Mouse (Mus musculus) hindbrain, embryonic 15.5 days (tissue): ENCODE results near the gene Camk1g. TPM values are rescaled to one million over a fixed set of nuclear protein-coding genes. Genes with fewer than 3 reads are reported as not detected.

ENCODE experiments used
- ATAC-seq: fragments of 200-750 bp; cut with Nextera tagmentation; 2 replicates; pipeline ENCODE4 v1.8.0; 2017; ENCODE audit warnings: low read depth, moderate number of reproducible peaks, moderate TSS enrichment; ENCODE audit not compliant: low FRiP score
- H3K27ac ChIP-seq: fragments of 300-500 bp; sonication (generic); replicated peaks from 2 replicates; pipeline ENCODE4 v1.5.1; 2015; ENCODE audit warnings: mild to moderate bottlenecking, inconsistent platforms
- H3K27me3 ChIP-seq: fragments of 300-500 bp; sonication (generic); 2 replicates; pipeline ENCODE4 v1.6.1; 2015; ENCODE audit warnings: control low read depth, inconsistent platforms
- H3K36me3 ChIP-seq: fragments of 300-500 bp; sonication (generic); 2 replicates; pipeline ENCODE4 v1.6.1; 2015; ENCODE audit warnings: control low read depth, inconsistent platforms
- H3K4me1 ChIP-seq: fragments of 300-500 bp; sonication (generic); replicated peaks from 2 replicates; pipeline ENCODE4 v1.6.1; 2015; ENCODE audit warnings: control low read depth, inconsistent platforms
- H3K4me2 ChIP-seq: fragments of 300-500 bp; sonication (generic); 2 replicates; pipeline ENCODE4 v1.6.1; 2015; ENCODE audit warnings: moderate library complexity, mild to moderate bottlenecking, inconsistent platforms
- H3K4me3 ChIP-seq: fragments of 300-500 bp; sonication (generic); 2 replicates; pipeline ENCODE4 v1.5.1; 2015; ENCODE audit warnings: mild to moderate bottlenecking, inconsistent platforms
- H3K9ac ChIP-seq: fragments of 300-500 bp; sonication (generic); 2 replicates; pipeline ENCODE4 v1.6.1; 2015; ENCODE audit warnings: inconsistent platforms
- H3K9me3 ChIP-seq: fragments of 300-500 bp; sonication (generic); 2 replicates; pipeline ENCODE4 v1.6.1; 2016; ENCODE audit warnings: control low read depth, inconsistent platforms
- WGBS: fragments of 180-500 bp; shearing (Covaris S2); methylation state at CpG from one replicate; pipeline ENCODE4 v1.1.7; 2015; 5-methylcytosine and 5-hydroxymethylcytosine counted together
- polyA plus RNA-seq: library from polyadenylated mRNA; unstranded; fragments of >200 nt; fragmentation: Nextera tagmentation; extraction: Ambion mirVana; gene quantifications from 2 replicates; pipeline ENCODE4 v1.2.1, GENCODE M21; 2015

Camk1g gene
- polyA plus RNA-seq, 1 experiment from 2014 or later, result 40.5 TPM

GRCm38 (mm10) chr1:193369091-193369490, 1.0 kb downstream of the Camk1g start:
- peak overlapping the region; percentile 48 for H3K4me3 ChIP-seq
- H3K4me2 ChIP-seq, result peak overlapping the region; percentile 79
- H3K36me3 ChIP-seq, result no peaks in the 10 kb centered on the region
- no peaks in the 10 kb centered on the region for H3K27me3 ChIP-seq
- H3K9me3 ChIP-seq, result no peaks in the 10 kb centered on the region
- peaks cover 31% of the 10 kb centered on the region for H3K4me1 ChIP-seq
- WGBS, result 39% methylated on average over 8 of the region's 8 CpGs
- no peak; the same call in 1 of the 2 replicates for ATAC-seq
- peak overlapping the region; percentile 55 for H3K9ac ChIP-seq
- peak overlapping the region; percentile 63 for H3K27ac ChIP-seq

- H3K27me3 ChIP-seq, result no peaks in the 10 kb centered on the region
- peak; percentile 67 for ATAC-seq
- H3K9me3 ChIP-seq, result no peaks in the 10 kb centered on the region
- WGBS, result 7% methylated on average over 10 of the region's 10 CpGs
- H3K4me3 ChIP-seq, result peak overlapping the region; percentile 48
- peaks cover 34% of the 10 kb centered on the region for H3K4me1 ChIP-seq
- H3K9ac ChIP-seq, result peak overlapping the region; percentile 44
- no peaks in the 10 kb centered on the region for H3K36me3 ChIP-seq
- peak overlapping the region; percentile 70 for H3K27ac ChIP-seq
- peak overlapping the region; percentile 79 for H3K4me2 ChIP-seq
These were observed 2.0 kb downstream of the Camk1g start for GRCm38 (mm10) chr1:193368055-193368454.

DNA sequence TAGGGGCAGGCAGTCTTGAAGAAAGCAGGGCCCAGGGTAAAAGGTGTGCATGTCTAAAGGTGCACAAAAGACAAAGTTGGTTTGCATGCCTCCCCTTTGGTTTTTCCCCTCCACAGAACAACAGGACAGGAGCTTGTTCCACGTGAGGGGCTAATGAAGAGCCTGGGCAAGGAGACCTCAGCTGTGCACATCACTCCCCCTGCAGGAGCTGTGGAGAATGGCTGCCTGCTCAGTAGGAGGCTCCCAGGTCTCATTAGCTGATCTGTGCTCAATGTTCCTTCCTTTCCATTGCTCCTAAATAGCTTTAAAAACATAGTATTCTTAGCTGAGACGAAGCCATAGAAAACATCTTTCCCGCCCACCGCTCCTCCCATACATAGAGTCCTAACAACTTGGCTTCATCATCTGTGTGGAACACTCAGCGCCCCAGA, 6.3 kb downstream of the Camk1g start:
- Histone ChIP-seq H3K9me3 (no peaks in the 10 kb centered on the region), H3K27ac (no peak overlapping the region), H3K27me3 (no peaks in the 10 kb centered on the region), H3K9ac (no peak overlapping the region), H3K4me2 (no peak overlapping the region), H3K36me3 (peaks cover 20% of the 10 kb centered on the region), H3K4me3 (no peak overlapping the region), H3K4me1 (peaks cover 24% of the 10 kb centered on the region)
- no peak for ATAC-seq
- WGBS, result 65% methylated on average over 5 of the region's 5 CpGs

DNA sequence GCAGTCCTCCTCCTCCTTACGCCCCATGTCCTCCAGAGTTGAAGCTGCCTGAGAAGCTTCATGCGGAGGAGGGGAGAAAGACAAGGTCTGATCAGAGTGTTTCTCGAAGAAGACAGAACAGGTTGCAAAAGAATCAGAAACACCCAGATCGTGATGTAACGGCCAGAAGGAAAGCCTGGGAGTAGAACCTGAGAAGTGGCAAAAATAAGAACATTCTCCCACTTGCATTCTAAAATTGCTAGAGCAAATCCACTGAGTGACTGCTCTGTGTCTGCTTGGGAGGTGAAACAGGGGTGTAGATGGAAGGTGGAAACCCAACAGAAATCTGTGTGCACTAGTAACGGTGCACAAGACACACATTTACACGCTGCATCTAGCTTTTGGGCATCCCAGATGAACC, 8.0 kb downstream of the Camk1g start:
- Histone ChIP-seq H3K27ac (no peak overlapping the region), H3K27me3 (no peaks in the 10 kb centered on the region), H3K4me1 (peaks cover 7% of the 10 kb centered on the region; the same call in 1 of the 2 replicates), H3K4me3 (no peak overlapping the region), H3K4me2 (no peak overlapping the region), H3K9me3 (no peaks in the 10 kb centered on the region), H3K9ac (no peak overlapping the region), H3K36me3 (peaks cover 28% of the 10 kb centered on the region)
- WGBS, result 89% methylated on average over 7 of the region's 7 CpGs
- ATAC-seq, result no peak

DNA sequence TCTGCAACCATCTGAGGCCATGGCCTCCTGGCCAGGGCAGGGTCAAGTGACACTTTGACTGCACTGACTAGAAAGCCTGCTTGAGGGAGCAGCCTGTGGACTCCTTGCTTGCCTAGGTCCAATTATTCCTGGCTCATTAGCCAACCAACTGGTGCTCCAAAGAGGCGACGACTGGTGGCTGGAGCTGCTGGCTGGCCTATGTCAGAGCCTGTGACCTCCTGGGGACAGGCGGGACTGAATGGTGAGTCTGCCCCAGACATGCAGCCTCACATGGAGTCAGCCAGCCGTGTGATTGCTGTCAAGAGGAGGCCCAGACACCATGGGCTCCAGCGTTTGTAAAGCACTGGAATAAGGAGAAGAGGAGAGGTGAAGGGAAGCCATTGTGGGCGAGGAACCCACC, 8.9 kb downstream of the Camk1g start:
- H3K27ac ChIP-seq, result no peak overlapping the region
- no peaks in the 10 kb centered on the region for H3K27me3 ChIP-seq
- 0 out of 2 replicates have a peak, but pooled peaks cover 6% of the 10 kb centered on the region for H3K4me1 ChIP-seq
- 28% methylated on average over 6 of the region's 6 CpGs for WGBS
- no peak overlapping the region for H3K4me3 ChIP-seq
- H3K36me3 ChIP-seq, result peaks cover 33% of the 10 kb centered on the region
- ATAC-seq, result 0 out of 2 replicates have a peak, but pooled peaks have one; percentile 44
- no peak overlapping the region for H3K4me2 ChIP-seq
- H3K9me3 ChIP-seq, result no peaks in the 10 kb centered on the region
- H3K9ac ChIP-seq, result no peak overlapping the region

GRCm38 (mm10) chr1:193359199-193359598, 10.9 kb downstream of the Camk1g start:
- Histone ChIP-seq H3K9ac (no peak overlapping the region), H3K27ac (no peak overlapping the region), H3K4me3 (no peak overlapping the region), H3K27me3 (no peaks in the 10 kb centered on the region), H3K36me3 (peaks cover 40% of the 10 kb centered on the region), H3K9me3 (no peaks in the 10 kb centered on the region), H3K4me1 (0 out of 2 replicates have a peak, but pooled peaks cover 6% of the 10 kb centered on the region), H3K4me2 (no peak overlapping the region)
- WGBS, result 68% methylated on average over 3 of the region's 3 CpGs
- no peak for ATAC-seq

- Histone ChIP-seq H3K4me2 (no peak overlapping the region), H3K36me3 (peaks cover 48% of the 10 kb centered on the region), H3K9me3 (no peaks in the 10 kb centered on the region), H3K27ac (no peak overlapping the region), H3K27me3 (no peaks in the 10 kb centered on the region), H3K4me1 (no peaks in the 10 kb centered on the region), H3K4me3 (no peak overlapping the region), H3K9ac (no peak overlapping the region)
- WGBS, result 88% methylated on average over 3 of the region's 3 CpGs
- no peak for ATAC-seq
These were observed 18.5 kb downstream of the Camk1g start for GRCm38 (mm10) chr1:193351583-193351982.

DNA sequence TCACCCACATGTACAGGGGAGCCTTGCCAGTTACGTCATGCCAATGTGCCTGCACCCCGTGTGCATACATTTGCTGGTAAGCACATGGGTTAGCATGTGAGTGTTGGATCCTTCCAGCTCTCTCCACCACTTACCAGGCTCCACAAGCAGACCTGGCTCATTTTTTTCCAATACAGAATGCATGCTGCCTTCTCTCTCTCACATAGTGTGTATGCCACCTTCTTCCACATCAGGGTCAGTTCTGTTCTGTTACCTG, 19.6 kb downstream of the Camk1g start:
- no peak for ATAC-seq
- H3K27me3 ChIP-seq, result no peaks in the 10 kb centered on the region
- H3K36me3 ChIP-seq, result peaks cover 48% of the 10 kb centered on the region
- WGBS, result 90% methylated on average over 2 of the region's 2 CpGs
- no peaks in the 10 kb centered on the region for H3K9me3 ChIP-seq
- H3K4me1 ChIP-seq, result no peaks in the 10 kb centered on the region
- H3K4me3 ChIP-seq, result no peak overlapping the region
- no peak overlapping the region for H3K9ac ChIP-seq
- no peak overlapping the region for H3K27ac ChIP-seq
- no peak overlapping the region for H3K4me2 ChIP-seq

- Histone ChIP-seq H3K27me3 (no peaks in the 10 kb centered on the region), H3K9me3 (no peaks in the 10 kb centered on the region), H3K27ac (no peak overlapping the region), H3K4me2 (no peak overlapping the region), H3K4me3 (no peak overlapping the region), H3K9ac (no peak overlapping the region), H3K4me1 (no peaks in the 10 kb centered on the region), H3K36me3 (peaks cover 47% of the 10 kb centered on the region)
- WGBS, result 86% methylated on average over 10 of the region's 10 CpGs
- no peak for ATAC-seq
These were observed 20.2 kb downstream of the Camk1g start for GRCm38 (mm10) chr1:193349702-193350545.

- H3K36me3 ChIP-seq, result peaks cover 36% of the 10 kb centered on the region
- no peak overlapping the region for H3K9ac ChIP-seq
- WGBS, result 84% methylated on average over 9 of the region's 9 CpGs
These were observed 21.7 kb downstream of the Camk1g start for GRCm38 (mm10) chr1:193348261-193348962.

GRCm38 (mm10) chr1:193346908-193347307, 23.2 kb downstream of the Camk1g start:
- Histone ChIP-seq H3K4me2 (no peak overlapping the region), H3K9me3 (no peaks in the 10 kb centered on the region), H3K4me3 (no peak overlapping the region), H3K27ac (no peak overlapping the region), H3K27me3 (no peaks in the 10 kb centered on the region), H3K36me3 (peaks cover 27% of the 10 kb centered on the region), H3K9ac (no peak overlapping the region), H3K4me1 (no peaks in the 10 kb centered on the region)
- ATAC-seq, result no peak
- WGBS, result 85% methylated on average over 3 of the region's 3 CpGs

More at GRCm38 (mm10) chr1:193348261-193348962, 21.7 kb downstream of the Camk1g start:
- H3K4me1 ChIP-seq, result no peaks in the 10 kb centered on the region
- H3K27me3 ChIP-seq, result no peaks in the 10 kb centered on the region
- no peak overlapping the region for H3K4me2 ChIP-seq
- no peak overlapping the region for H3K4me3 ChIP-seq
- no peaks in the 10 kb centered on the region for H3K9me3 ChIP-seq
- no peak for ATAC-seq
- no peak overlapping the region for H3K27ac ChIP-seq

DNA sequence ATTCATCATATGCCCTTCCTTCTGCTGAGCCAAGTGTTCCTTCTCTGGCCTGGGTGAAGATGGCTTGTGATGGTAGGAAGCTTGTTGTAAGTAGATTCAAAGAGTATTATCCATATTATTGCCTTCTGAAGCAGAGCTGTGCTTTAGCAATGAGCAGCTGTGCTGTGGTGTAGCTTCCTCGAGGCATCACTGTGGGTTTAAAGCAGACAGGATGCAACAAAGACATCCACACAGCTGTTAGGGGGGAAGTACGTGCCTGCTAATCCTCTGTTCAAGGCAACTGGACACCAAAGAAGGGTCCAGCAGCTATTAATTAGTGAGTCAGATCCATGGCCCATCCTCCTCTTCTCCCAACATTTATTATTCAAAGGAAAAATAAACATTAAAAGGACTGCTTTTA, 25.1 kb downstream of the Camk1g start:
- no peak for ATAC-seq
- no peak overlapping the region for H3K27ac ChIP-seq
- H3K4me1 ChIP-seq, result no peaks in the 10 kb centered on the region
- no peaks in the 10 kb centered on the region for H3K9me3 ChIP-seq
- no peak overlapping the region for H3K4me2 ChIP-seq
- H3K9ac ChIP-seq, result no peak overlapping the region
- H3K4me3 ChIP-seq, result no peak overlapping the region
- H3K36me3 ChIP-seq, result peaks cover 13% of the 10 kb centered on the region
- no peaks in the 10 kb centered on the region for H3K27me3 ChIP-seq
- 59% methylated on average over 2 of the region's 2 CpGs for WGBS
